ENCODE assay signal across 22 mouse cellular contexts in the genomic region with DNA sequence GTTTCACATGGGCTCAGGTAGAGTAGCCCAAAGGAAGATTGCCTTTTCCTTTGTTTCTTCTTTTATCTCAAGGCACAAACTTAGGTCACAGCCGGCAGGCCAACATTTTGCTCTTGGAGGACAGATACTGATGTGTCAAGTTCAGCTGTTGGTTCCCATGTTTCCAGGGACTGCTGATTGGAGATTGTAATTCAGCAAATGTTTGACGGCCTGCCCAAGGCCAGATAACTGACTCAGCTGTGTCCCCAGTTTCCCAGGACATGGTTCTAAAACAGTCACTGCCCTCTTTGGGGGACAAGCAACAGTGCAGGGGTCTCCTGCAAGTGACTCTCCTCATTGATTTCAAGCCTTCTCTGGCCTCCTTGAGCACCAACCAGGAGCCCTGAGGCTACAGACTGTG. TPM values are rescaled to one million over a fixed set of nuclear protein-coding genes. Genes with fewer than 3 reads are reported as not detected.
DNase-seq lines count a peak whose midpoint lies in the region; TF ChIP-seq lines count a peak whose summit lies in the region.
"Had no signal": no experiment of that assay in that cellular context is flagged by ENCODE, and none has a peak within 500 bp of the region (broad histone marks: within the 10 kb centered on the region; RNA-seq: fewer than 3 reads in every experiment).

No protein-coding gene starts in this region.

- peak; percentile 27 to 67 for DNase-seq in adrenal gland, adult (ENCODE audit: inconsistent age in 2 of 2, low spot score in 1 of 2)
- no peak for DNase-seq in adrenal gland, postnatal 4 days (ENCODE audit: low spot score in 2 of 2)
- peak; percentile 42 for DNase-seq in adrenal gland, adult 8-10 months
- no peak for DNase-seq in adrenal gland, postnatal 10 days
- peak; percentile 7 for DNase-seq in gastrocnemius, adult 2 months
- no peak for DNase-seq in gastrocnemius, adult 8-10 months (ENCODE audit: low spot score in 2 of 2)
- peak; percentile 36 to 50 for DNase-seq in adrenal gland, postnatal 36 days
- DNase-seq: B cell, adult 2 months; cerebellum, adult 11 months; cerebellum, adult 18-20 months; cerebellum, adult 8-10 months; cerebellum, adult 9-11 months; cerebellum, postnatal 14 days; cerebellum, postnatal 36 days; embryo, embryonic 11 days; forebrain, postnatal 0 days had no signal

- H3K27ac ChIP-seq in gastrocnemius, adult 2 months, result no peak overlapping the region
- H3K27ac ChIP-seq: embryonic facial prominence, embryonic 15.5 days; forebrain, embryonic 10.5 days; forebrain, embryonic 12.5 days had no signal

- TF ChIP-seq CTCF in gastrocnemius, adult 2 months (IDR thresholded peaks at IDR 0.05), result no peak

- intact Hi-C loops in gastrocnemius, adult 2 months (cut with DNase I), result no loop called here

- H3K4me3 ChIP-seq in gastrocnemius, adult 2 months, result no peak overlapping the region
- H3K4me3 ChIP-seq: embryonic facial prominence, embryonic 13.5 days; embryonic facial prominence, embryonic 15.5 days; erythroblast, embryonic 14.5 days; forebrain, embryonic 10.5 days; forebrain, embryonic 12.5 days had no signal

RNA-seq across cellular contexts. Expression of a gene that starts 9.0 kb away (rescaled TPM):
- total RNA-seq in adrenal gland, postnatal 4 days (2021), result 10 to 100 TPM in 1 of 2 experiments, 1 to 10 TPM in 1; 1.0 to 29.0 TPM
- total RNA-seq in adrenal gland, adult 8-10 months (2022), result under 1 TPM in 1 of 4 experiments, not detected in 3; 0.16 TPM
- under 1 TPM; 0.12 to 0.24 TPM for total RNA-seq in adrenal gland, postnatal 10 days (2021)
- not detected for total RNA-seq in gastrocnemius, adult 2 months (2021)
- total RNA-seq in gastrocnemius, adult 8-10 months (2022), result not detected
- not detected for total RNA-seq in adrenal gland, postnatal 36 days (2021)
- total RNA-seq: common myeloid progenitor, adult 5-6 weeks had no signal

Comparison
In these comparisons a context has a peak if more than half of its experiments do, and no peak if none do; other contexts are left out.
1. DNase-seq: peak in adrenal gland, adult (2 of 2), adrenal gland, adult 8-10 months (single experiment), gastrocnemius, adult 2 months (single experiment) and adrenal gland, postnatal 36 days (2 of 2); none in adrenal gland, postnatal 4 days (0 of 2), adrenal gland, postnatal 10 days (single experiment) and gastrocnemius, adult 8-10 months (0 of 2).